Mouse (Mus musculus) spleen, adult 2 months (tissue): ENCODE results near the gene Vmn1r188.

ENCODE experiments used
- CTCF ChIP-seq: fragments of 200-500 bp; IDR thresholded peaks from 2 replicates; pipeline ENCODE4 v1.5.1; 2011; ENCODE audit warnings: mild to moderate bottlenecking, inconsistent platforms; ENCODE audit not compliant: insufficient read depth, insufficient read length, insufficient replicate concordance; ENCODE audit errors: extremely low read depth
- POLR2A ChIP-seq: fragments of 200-500 bp; IDR thresholded peaks from 2 replicates; pipeline ENCODE4 v1.6.1; 2011; ENCODE audit warnings: low read depth, low read length, inconsistent platforms

DNA sequence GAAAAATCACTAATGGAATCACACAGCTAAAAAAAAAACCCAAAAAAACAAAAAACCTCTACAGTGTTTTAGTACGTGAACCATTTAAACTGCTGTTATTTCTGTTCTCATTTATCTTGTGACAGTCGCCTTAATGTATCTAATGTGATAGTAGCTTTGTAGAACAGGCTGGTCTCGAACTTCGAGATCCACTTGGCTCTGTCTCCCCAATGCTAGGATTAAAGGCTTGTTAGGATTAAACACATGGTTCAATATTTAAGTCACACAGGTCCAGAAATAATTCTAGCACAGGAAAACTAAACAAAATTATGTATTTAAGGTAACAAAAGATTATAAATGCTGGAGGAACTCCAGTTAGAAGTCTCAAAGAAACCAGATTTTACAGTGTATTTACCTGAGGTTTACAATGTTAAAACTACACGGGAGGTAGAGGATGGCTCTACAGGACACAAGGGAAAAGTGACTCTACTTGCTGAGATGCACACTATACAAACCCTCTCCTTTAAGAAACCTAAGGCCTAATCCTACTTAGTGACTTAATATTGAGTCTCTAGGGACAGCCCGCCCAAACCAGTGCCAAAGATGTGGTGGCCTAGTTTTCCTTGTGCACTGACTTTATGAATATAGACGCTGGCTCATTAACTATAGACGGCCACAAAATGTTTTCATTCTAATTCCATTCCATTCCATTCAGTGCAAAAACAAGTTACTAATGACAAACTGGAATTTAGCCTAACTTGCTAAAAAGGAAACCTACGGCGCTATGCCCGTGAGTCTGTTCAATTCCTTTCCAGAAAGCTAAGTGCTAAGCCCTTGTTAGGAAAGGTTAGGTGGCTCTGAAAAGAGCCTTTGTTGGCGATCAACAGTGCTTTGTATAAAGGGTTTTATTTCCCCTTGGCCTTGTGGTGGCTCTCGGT is 42.3 kb upstream of the Vmn1r188 start:
- TF ChIP-seq CTCF = no peak
- no peak for TF ChIP-seq POLR2A
